24 mouse cellular contexts compared by ENCODE assay signal in the genomic region with DNA sequence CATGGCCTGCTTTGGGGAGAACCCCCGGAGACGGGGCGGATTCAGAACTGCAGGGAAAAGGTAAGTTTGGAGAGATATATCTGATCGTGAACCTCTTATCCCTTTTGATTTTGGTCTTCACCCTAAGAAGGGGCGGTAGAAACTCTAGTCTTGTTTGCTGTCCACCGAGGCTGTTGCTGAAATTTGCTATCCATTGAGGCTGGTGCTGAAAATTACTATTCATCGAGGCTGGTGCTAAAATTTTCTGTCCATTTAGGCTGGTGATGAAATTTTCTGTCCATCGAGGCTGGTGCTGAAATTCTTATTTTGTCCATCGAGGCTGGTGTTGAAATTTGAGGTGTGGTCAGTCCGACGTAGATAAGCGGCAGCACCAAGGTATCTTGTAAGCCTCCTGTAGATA. TPM values are rescaled to one million over a fixed set of nuclear protein-coding genes. Genes with fewer than 3 reads are reported as not detected.
DNase-seq lines count a peak whose midpoint lies in the region; TF ChIP-seq lines count a peak whose summit lies in the region.
"Not testable (repeated sequence)": the region's sequence is repeated elsewhere in the genome, so short reads cannot be mapped to it uniquely, and the experiment has no call there.
"Had no signal": no experiment of that assay in that cellular context is flagged by ENCODE, and none has a peak within 500 bp of the region (broad histone marks: within the 10 kb centered on the region; RNA-seq: fewer than 3 reads in every experiment).

No protein-coding gene starts in this region.

- DNase-seq in 3T3-L1 (ENCODE audit: low read depth, low spot score): peak; percentile 41
- peak; percentile 43 for DNase-seq in MEL (ENCODE audit: low read depth, low spot score)
- peak; percentile 15 for DNase-seq in adipocyte (ENCODE audit: low spot score)
- DNase-seq in embryonic facial prominence, embryonic 10.5 days (ENCODE audit: low spot score): peak; percentile 8
- DNase-seq in heart, embryonic 10.5 days (ENCODE audit: low spot score): peak; percentile 16
- peak; percentile 16 for DNase-seq in kidney, postnatal 10 days
- DNase-seq in mesoderm, embryonic 11.5 days (ENCODE audit: low read depth, low spot score): peak; percentile 25

- H3K4me1 ChIP-seq in MEL (ENCODE audit: control insufficient read depth in 1 of 2, insufficient read depth in 2 of 2, low read length in 2 of 2); embryonic facial prominence, embryonic 10.5 days; heart, embryonic 10.5 days: not testable (repeated sequence)

- TF ChIP-seq RAD21 in MEL (IDR thresholded peaks at IDR 0.05; ENCODE audit: low read depth, low read length): not testable (repeated sequence)

- H3K79me2 ChIP-seq in MEL (ENCODE audit: control insufficient read depth, insufficient read depth, low read length, poor library complexity): not testable (repeated sequence)

- 87% methylated on average over 12 of the region's 12 CpGs for WGBS in embryonic facial prominence, embryonic 10.5 days
- 80% methylated on average over 12 of the region's 12 CpGs for WGBS in heart, embryonic 10.5 days

- not testable (repeated sequence) for TF ChIP-seq POLR2A in MEL (IDR thresholded peaks at IDR 0.05; ENCODE audit: control insufficient read depth in 1 of 2, insufficient read depth in 1 of 2, low read depth in 1 of 2, low read length in 2 of 2, poor library complexity in 1 of 2)

- not testable (repeated sequence) for H3K4me3 ChIP-seq in MEL (ENCODE audit: control insufficient read depth in 1 of 2, insufficient read depth in 1 of 2, low read depth in 2 of 2, low read length in 2 of 2); embryonic facial prominence, embryonic 10.5 days; heart, embryonic 10.5 days

- not testable (repeated sequence) for TF ChIP-seq CTCF in MEL (IDR thresholded peaks at IDR 0.05 in 2 of 3, conservative IDR thresholded peaks at IDR 0.05 in 1 of 3; ENCODE audit: control insufficient read depth in 1 of 3, insufficient read depth in 1 of 3, low read depth in 2 of 3, low read length in 3 of 3, poor library complexity in 1 of 3, severe bottlenecking in 1 of 3)

- not testable (repeated sequence) for H3K9me3 ChIP-seq in MEL (replicated peaks; ENCODE audit: insufficient read depth, low read length); heart, embryonic 10.5 days
- H3K9me3 ChIP-seq in embryonic facial prominence, embryonic 10.5 days: peaks cover 12% of the 10 kb centered on the region

- not testable (repeated sequence) for TF ChIP-seq EP300 in MEL (IDR thresholded peaks at IDR 0.05; ENCODE audit: low read depth in 1 of 2, low read length in 2 of 2)

- H3K27ac ChIP-seq in MEL (ENCODE audit: control insufficient read depth, low read depth, low read length); embryonic facial prominence, embryonic 10.5 days (replicated peaks); heart, embryonic 10.5 days: not testable (repeated sequence)

- not testable (repeated sequence) for H3K36me3 ChIP-seq in MEL (ENCODE audit: control insufficient read depth in 1 of 2, insufficient read depth in 2 of 2, low read length in 2 of 2); embryonic facial prominence, embryonic 10.5 days (replicated peaks); heart, embryonic 10.5 days

- H3K27me3 ChIP-seq in MEL (ENCODE audit: control insufficient read depth in 1 of 2, insufficient read depth in 2 of 2, low read length in 2 of 2); embryonic facial prominence, embryonic 10.5 days (replicated peaks; ENCODE audit: low read depth, poor library complexity, severe bottlenecking); heart, embryonic 10.5 days (ENCODE audit: insufficient read depth, poor library complexity, severe bottlenecking): not testable (repeated sequence)

- H3K9ac ChIP-seq in MEL (ENCODE audit: control insufficient read depth, low read depth, low read length, poor library complexity, severe bottlenecking): not testable (repeated sequence)

TF ChIP-seq in MEL, 35 proteins besides CTCF, POLR2A, EP300 and RAD21:
- TF ChIP-seq MXI1 (IDR thresholded peaks at IDR 0.05; ENCODE audit: low read depth, low read length) (peak; percentile 31; the same call in 1 of the 2 replicates), SIN3A (IDR thresholded peaks at IDR 0.05; ENCODE audit: low read length) (peak; percentile 76)
TF ChIP-seq in MEL: peak in this region for 2; not testable (repeated sequence) for 33.

RNA-seq across cellular contexts. Expression of a gene that starts 19.1 kb away (rescaled TPM):
- not detected in 2 replicates for total RNA-seq in MEL (2012; rRNA removed)
- polyA plus RNA-seq in MEL (2012; ENCODE audit: insufficient read depth in 1 of 2, insufficient read length in 2 of 2, low read depth in 1 of 2, low replicate concordance in 2 of 2, missing spikeins in 1 of 2): not detected
- not detected in 2 replicates for polyA plus RNA-seq in embryonic facial prominence, embryonic 10.5 days (2016; fragmentation: Nextera tagmentation; extraction: Ambion mirVana)
- 0.14 TPM in 1 of 2 replicates, not detected in the other for polyA plus RNA-seq in heart, embryonic 10.5 days (2016; fragmentation: Nextera tagmentation; extraction: Ambion mirVana)
- total RNA-seq: adrenal gland, adult 8-10 months; ES-E14; gastrocnemius, adult 18-20 months; gastrocnemius, postnatal 25 days; megakaryocyte-erythroid progenitor cell, adult 5-6 weeks; monocyte, adult 5-6 weeks; neutrophil, adult 5-6 weeks had no signal
- polyA plus RNA-seq: activated CD4-positive, CD25-positive, alpha-beta regulatory T cell, adult 4 months; CD4-positive, CD25-positive, alpha-beta regulatory T cell, adult 4 months; heart, embryonic 11.5 days; kidney, embryonic 14.5 days; limb, embryonic 15.5 days; liver, embryonic 13.5 days; macrophage; midbrain, embryonic 14.5 days; stomach, embryonic 16.5 days; urinary bladder, adult 2 months had no signal
